Mouse (Mus musculus) midbrain, embryonic 15.5 days (tissue): ENCODE measurements around the gene Scgb1b30. TPM values are rescaled to one million over a fixed set of nuclear protein-coding genes. Genes with fewer than 3 reads are reported as not detected.
A peak's percentile ranks its signal among the peaks of the same experiment; 100 is the strongest.

Source experiments
- ATAC-seq: fragments of 200-750 bp; cut with Nextera tagmentation; replicated peaks from 2 replicates; pipeline ENCODE4 v1.8.0; 2017; ENCODE audit warnings: moderate TSS enrichment
- H3K27ac ChIP-seq: fragments of 300-500 bp; sonication (generic); 2 replicates; pipeline ENCODE4 v1.5.1; 2015; ENCODE audit warnings: mild to moderate bottlenecking, inconsistent platforms
- H3K27me3 ChIP-seq: fragments of 300-500 bp; sonication (generic); replicated peaks from 2 replicates; pipeline ENCODE4 v1.6.1; 2015; ENCODE audit warnings: inconsistent platforms
- H3K36me3 ChIP-seq: fragments of 300-500 bp; sonication (generic); replicated peaks from 2 replicates; pipeline ENCODE4 v1.6.1; 2015; ENCODE audit warnings: inconsistent platforms
- H3K4me1 ChIP-seq: fragments of 300-500 bp; sonication (generic); 2 replicates; pipeline ENCODE4 v1.6.1; 2015; ENCODE audit warnings: inconsistent platforms
- H3K4me2 ChIP-seq: fragments of 300-500 bp; sonication (generic); 2 replicates; pipeline ENCODE4 v1.6.1; 2015; ENCODE audit warnings: inconsistent platforms, mild to moderate bottlenecking, moderate library complexity
- H3K4me3 ChIP-seq: fragments of 300-500 bp; sonication (generic); 2 replicates; pipeline ENCODE4 v1.5.1; 2015; ENCODE audit warnings: mild to moderate bottlenecking, inconsistent platforms
- H3K9ac ChIP-seq: fragments of 300-500 bp; sonication (generic); 2 replicates; pipeline ENCODE4 v1.6.1; 2015; ENCODE audit warnings: mild to moderate bottlenecking, inconsistent platforms
- H3K9me3 ChIP-seq: fragments of 300-500 bp; sonication (generic); 2 replicates; pipeline ENCODE4 v1.6.1; 2016; ENCODE audit warnings: inconsistent platforms
- WGBS: fragments of 180-500 bp; shearing (Covaris S2); methylation state at CpG from one replicate; pipeline ENCODE4 v1.1.7; 2015; ENCODE audit warnings: mixed read lengths; 5-methylcytosine and 5-hydroxymethylcytosine counted together
- polyA plus RNA-seq: library from polyadenylated mRNA; unstranded; fragments of >200 nt; fragmentation: Nextera tagmentation; extraction: Ambion mirVana; gene quantifications from 2 replicates; pipeline ENCODE4 v1.2.1, GENCODE M21; 2015

Gene Scgb1b30
- polyA plus RNA-seq, 1 experiment from 2014 or later: not detected

GRCm38 (mm10) chr7:34132355-34133079 lies 37.3 kb downstream of the Scgb1b30 start:
- Histone ChIP-seq H3K9me3 (no peaks in the 10 kb centered on the region), H3K4me3 (peak overlapping the region; percentile 67), H3K9ac (peak overlapping the region; percentile 56), H3K27ac (peak overlapping the region; percentile 73), H3K27me3 (no peaks in the 10 kb centered on the region), H3K4me2 (peak overlapping the region; percentile 79), H3K36me3 (no peaks in the 10 kb centered on the region), H3K4me1 (peaks cover 24% of the 10 kb centered on the region)
- peak; percentile 84 for ATAC-seq
- 1% methylated on average over 65 of the region's 116 CpGs for WGBS

- 2% methylated on average over 34 of the region's 65 CpGs for WGBS
- H3K27me3 ChIP-seq: no peaks in the 10 kb centered on the region
Observed at GRCm38 (mm10) chr7:34133117-34133762, 38.0 kb downstream of the Scgb1b30 start, which contains the start of gene Wtip. Gene Wtip (minus strand): TSS chr7:34133268.

GRCm38 (mm10) chr7:34134336-34134735 lies 39.1 kb downstream of the Scgb1b30 start:
- no peak overlapping the region for H3K27ac ChIP-seq
- no peaks in the 10 kb centered on the region for H3K9me3 ChIP-seq
- H3K9ac ChIP-seq: no peak overlapping the region
- H3K4me1 ChIP-seq: peaks cover 24% of the 10 kb centered on the region
- no peak overlapping the region for H3K4me3 ChIP-seq
- WGBS: 90% methylated on average over 2 of the region's 2 CpGs
- H3K4me2 ChIP-seq: no peak overlapping the region
- H3K27me3 ChIP-seq: no peaks in the 10 kb centered on the region
- H3K36me3 ChIP-seq: no peaks in the 10 kb centered on the region
- no peak for ATAC-seq

More at GRCm38 (mm10) chr7:34133117-34133762, 38.0 kb downstream of the Scgb1b30 start, which contains the start of gene Wtip:
- Histone ChIP-seq H3K36me3 (no peaks in the 10 kb centered on the region), H3K4me1 (peaks cover 24% of the 10 kb centered on the region), H3K27ac (peak within 1 kb of the TSS; percentile 73), H3K4me2 (peak within 1 kb of the TSS; percentile 79), H3K9ac (peak within 1 kb of the TSS; percentile 56), H3K4me3 (peak within 1 kb of the TSS; percentile 67), H3K9me3 (no peaks in the 10 kb centered on the region)
- ATAC-seq: peak; percentile 83

GRCm38 (mm10) chr7:34139493-34139892 lies 44.3 kb downstream of the Scgb1b30 start:
- H3K27ac ChIP-seq: no peak overlapping the region
- H3K9ac ChIP-seq: no peak overlapping the region
- 92% methylated on average over 6 of the region's 6 CpGs for WGBS
- H3K4me1 ChIP-seq: no peaks in the 10 kb centered on the region
- peaks cover 43% of the 10 kb centered on the region for H3K36me3 ChIP-seq
- no peaks in the 10 kb centered on the region for H3K27me3 ChIP-seq
- H3K4me3 ChIP-seq: no peak overlapping the region
- no peaks in the 10 kb centered on the region for H3K9me3 ChIP-seq
- H3K4me2 ChIP-seq: no peak overlapping the region
- ATAC-seq: no peak

GRCm38 (mm10) chr7:34141123-34141522 lies 45.9 kb downstream of the Scgb1b30 start:
- Histone ChIP-seq H3K27me3 (no peaks in the 10 kb centered on the region), H3K9me3 (no peaks in the 10 kb centered on the region), H3K4me2 (no peak overlapping the region), H3K36me3 (peaks cover 55% of the 10 kb centered on the region), H3K4me3 (no peak overlapping the region), H3K9ac (no peak overlapping the region), H3K4me1 (no peaks in the 10 kb centered on the region), H3K27ac (no peak overlapping the region)
- 95% methylated on average over 13 of the region's 13 CpGs for WGBS
- no peak for ATAC-seq

GRCm38 (mm10) chr7:34147193-34147592 lies 52.0 kb downstream of the Scgb1b30 start:
- ATAC-seq: no peak
- Histone ChIP-seq H3K27ac (no peak overlapping the region), H3K4me1 (no peaks in the 10 kb centered on the region), H3K36me3 (peaks cover 87% of the 10 kb centered on the region), H3K4me2 (no peak overlapping the region), H3K4me3 (no peak overlapping the region), H3K9ac (no peak overlapping the region), H3K9me3 (0 out of 2 replicates have a peak, but pooled peaks cover 3% of the 10 kb centered on the region), H3K27me3 (no peaks in the 10 kb centered on the region)
- WGBS: 94% methylated on average over 4 of the region's 4 CpGs

Other genes with a start within 250 kb of the Scgb1b30 start
- gene Scgb2b26, start 150.4 kb upstream of the Scgb1b30 start, polyA plus RNA-seq: not detected in 2 replicates
- not detected in 2 replicates for gene Scgb2b27, start 81.5 kb upstream of the Scgb1b30 start, polyA plus RNA-seq
- not detected in 2 replicates for gene Scgb1b27, start 73.9 kb upstream of the Scgb1b30 start, polyA plus RNA-seq
- gene Wtip, start 37.8 kb downstream of the Scgb1b30 start, polyA plus RNA-seq: 4.3 and 6.4 TPM in 2 replicates
- gene Uba2, start 74.2 kb downstream of the Scgb1b30 start, polyA plus RNA-seq: 169 and 180 TPM in 2 replicates
- gene Pdcd2l, start 101.2 kb downstream of the Scgb1b30 start, polyA plus RNA-seq: 80.2 and 86.5 TPM in 2 replicates
- 245 and 254 TPM in 2 replicates for gene Gpi1, start 134.9 kb downstream of the Scgb1b30 start, polyA plus RNA-seq
- 0.72 TPM in 1 of 2 replicates, not detected in the other for gene Gm6096, start 155.6 kb downstream of the Scgb1b30 start, polyA plus RNA-seq
- gene 4931406P16Rik, start 218.1 kb downstream of the Scgb1b30 start, polyA plus RNA-seq: 32.5 and 32.6 TPM in 2 replicates